Mouse (Mus musculus) central nervous system, embryonic 18 days (tissue): ENCODE measurements around the gene Gm21761. TPM values are rescaled to one million over a fixed set of nuclear protein-coding genes. Genes with fewer than 3 reads are reported as not detected.

Experiments used
- polyA plus RNA-seq: library from polyadenylated mRNA; depleted of rRNA; stranded (reverse); fragments of >200 nt; gene quantifications from 2 replicates; pipeline ENCODE4 v1.2.3, GENCODE M21; 2012; rRNA removed

Gene Gm21761
- not detected in 2 replicates for polyA plus RNA-seq

GRCm38 (mm10) chr13:119929172-119929571 lies at the start of gene Gm21761:
TSS of gene Gm21761 (minus strand) at chr13:119929272.

GRCm38 (mm10) chr13:119950706-119951105 lies 21.6 kb upstream of the Gm21761 start, which contains the start of gene B020031M17Rik:
TSS of gene B020031M17Rik (minus strand) at chr13:119950806.

GRCm38 (mm10) chr13:119894685-119895084 lies 34.4 kb downstream of the Gm21761 start, which contains the start of gene Tcstv1:
TSS of gene Tcstv1 (minus strand) at chr13:119894785.

Other genes with a start within 250 kb of the Gm21761 start
- gene Hmgcs1, start 238.9 kb downstream of the Gm21761 start, polyA plus RNA-seq: 499 and 510 TPM in 2 replicates
- 2.2 and 3.2 TPM in 2 replicates for gene Nim1k, start 173.4 kb downstream of the Gm21761 start, polyA plus RNA-seq
- gene Zfp131, start 138.4 kb downstream of the Gm21761 start, polyA plus RNA-seq: 27.3 and 28.3 TPM in 2 replicates
- gene AF067063, start 99.1 kb downstream of the Gm21761 start, polyA plus RNA-seq: not detected in 2 replicates
- not detected in 2 replicates for gene D13Ertd608e, start 93.3 kb downstream of the Gm21761 start, polyA plus RNA-seq
- gene Tcstv1, start 34.5 kb downstream of the Gm21761 start, polyA plus RNA-seq: not detected in 2 replicates
- gene B020031M17Rik, start 21.5 kb upstream of the Gm21761 start, polyA plus RNA-seq: not detected in 2 replicates
- not detected in 2 replicates for gene Gm36079, start 97.7 kb upstream of the Gm21761 start, polyA plus RNA-seq
- 0.12 TPM in 1 of 2 replicates, not detected in the other for gene Gm21188, start 122.9 kb upstream of the Gm21761 start, polyA plus RNA-seq
- gene Gm20767, start 211.0 kb upstream of the Gm21761 start, polyA plus RNA-seq: not detected in 2 replicates
- gene Gm21818, start 243.2 kb upstream of the Gm21761 start, polyA plus RNA-seq: not detected in 2 replicates